Mouse (Mus musculus): Measurements from ENCODE around the gene Clcnkb. TPM values are rescaled to one million over a fixed set of nuclear protein-coding genes. Genes with fewer than 3 reads are reported as not detected.

Clcnkb gene
- polyA plus RNA-seq, 1 experiment: not detected

DNA sequence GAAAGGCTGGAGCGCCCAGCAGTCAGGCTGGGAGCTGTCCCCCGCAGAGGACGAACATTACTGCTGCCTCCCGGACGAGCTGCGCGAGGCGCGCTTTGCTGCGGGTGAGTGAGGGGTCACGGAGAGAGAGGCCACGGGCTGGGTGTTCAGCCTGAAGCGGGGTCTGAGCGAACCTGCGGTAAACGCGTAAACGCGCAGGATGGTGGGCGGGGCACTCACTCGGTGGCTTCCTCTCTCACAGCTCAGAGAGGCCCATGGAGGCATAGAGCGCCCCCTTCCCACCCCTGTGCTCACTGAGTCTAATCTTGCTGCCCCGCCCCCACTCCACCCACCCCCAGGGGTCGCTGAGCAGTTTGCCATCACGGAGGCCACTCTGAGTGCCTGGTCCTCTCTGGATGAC is 33.4 kb downstream of the Clcnkb start:
- WGBS: 2% methylated on average over 24 of the region's 25 CpGs

DNA sequence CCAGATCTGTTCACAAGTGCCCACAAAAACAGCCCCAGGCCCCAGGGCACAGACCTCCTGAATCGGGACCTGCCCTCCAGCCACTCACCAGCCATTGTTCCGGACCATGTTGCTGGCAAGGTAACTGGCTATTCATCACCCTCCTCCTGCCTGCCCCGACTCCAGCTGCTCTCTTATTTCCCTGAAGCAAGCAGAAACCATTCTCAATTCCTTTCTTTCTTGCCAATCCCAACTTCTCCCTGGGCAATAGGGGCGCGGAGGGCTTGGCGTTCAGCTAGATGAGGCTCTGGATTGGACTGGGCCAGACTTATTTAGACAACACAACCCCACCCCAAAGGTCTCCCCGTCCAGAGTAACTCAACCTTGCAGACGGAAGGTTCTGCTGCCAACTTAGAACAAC is 36.1 kb downstream of the Clcnkb start:
- 25% methylated on average over 8 of the region's 8 CpGs for WGBS
- no peak for DNase-seq
- Histone ChIP-seq H3K4me1 (ENCODE audit: control insufficient read depth, insufficient read depth, low read length) (no peaks in the 10 kb centered on the region), H3K4me3 (replicated peaks; ENCODE audit: insufficient read depth, low read depth, low read length) (no peak overlapping the region), H3K27me3 (ENCODE audit: control insufficient read depth, insufficient read depth, low read length) (no peaks in the 10 kb centered on the region), H3K27ac (ENCODE audit: insufficient read depth, low read length) (no peak overlapping the region)
- TF ChIP-seq CTCF (IDR thresholded peaks at IDR 0.05; ENCODE audit: borderline replicate concordance, insufficient read depth, low read depth, low read length) (no peak), POLR2A (IDR thresholded peaks at IDR 0.05; ENCODE audit: borderline replicate concordance, insufficient read depth, low read length) (no peak)

More for the DNA sequence above, 33.4 kb downstream of the Clcnkb start:
- H3K4me3 ChIP-seq (replicated peaks; ENCODE audit: insufficient read depth, low read depth, low read length): no peak overlapping the region
- no peak for DNase-seq
- H3K27ac ChIP-seq (ENCODE audit: insufficient read depth, low read length): no peak overlapping the region
- no peaks in the 10 kb centered on the region; the same call in 1 of the 2 replicates for H3K4me1 ChIP-seq (ENCODE audit: control insufficient read depth, insufficient read depth, low read length)
- TF ChIP-seq POLR2A (IDR thresholded peaks at IDR 0.05; ENCODE audit: borderline replicate concordance, insufficient read depth, low read length) (no peak), CTCF (IDR thresholded peaks at IDR 0.05; ENCODE audit: borderline replicate concordance, insufficient read depth, low read depth, low read length) (no peak)
- H3K27me3 ChIP-seq (ENCODE audit: control insufficient read depth, insufficient read depth, low read length): no peaks in the 10 kb centered on the region

DNA sequence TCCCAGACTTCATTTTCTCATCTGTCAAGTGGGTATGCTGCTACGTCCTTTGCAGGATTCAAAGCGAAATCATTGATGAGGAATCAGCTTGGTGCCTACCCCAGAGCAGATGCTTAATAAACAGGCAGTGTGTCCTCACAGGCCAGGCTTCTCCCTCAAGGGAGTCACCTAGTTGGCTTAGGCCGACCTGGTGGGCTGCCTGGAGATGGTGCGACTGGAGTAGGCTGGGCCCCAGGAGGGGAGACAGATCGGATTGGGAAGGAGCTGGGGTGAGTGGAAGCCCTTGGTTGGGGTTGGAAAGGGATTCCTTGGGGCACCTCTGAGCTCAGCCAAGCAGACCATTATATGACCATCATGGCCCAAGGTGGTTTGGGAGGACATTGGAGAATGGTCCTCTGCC is 43.4 kb downstream of the Clcnkb start:
- 83% methylated on average over 5 of the region's 5 CpGs for WGBS
- DNase-seq: no peak
- Histone ChIP-seq H3K4me3 (replicated peaks; ENCODE audit: insufficient read depth, low read depth, low read length) (no peak overlapping the region), H3K4me1 (ENCODE audit: control insufficient read depth, insufficient read depth, low read length) (no peaks in the 10 kb centered on the region), H3K27me3 (ENCODE audit: control insufficient read depth, insufficient read depth, low read length) (no peaks in the 10 kb centered on the region), H3K27ac (ENCODE audit: insufficient read depth, low read length) (no peak overlapping the region)
- TF ChIP-seq CTCF (IDR thresholded peaks at IDR 0.05; ENCODE audit: borderline replicate concordance, insufficient read depth, low read depth, low read length) (no peak), POLR2A (IDR thresholded peaks at IDR 0.05; ENCODE audit: borderline replicate concordance, insufficient read depth, low read length) (no peak)

DNA sequence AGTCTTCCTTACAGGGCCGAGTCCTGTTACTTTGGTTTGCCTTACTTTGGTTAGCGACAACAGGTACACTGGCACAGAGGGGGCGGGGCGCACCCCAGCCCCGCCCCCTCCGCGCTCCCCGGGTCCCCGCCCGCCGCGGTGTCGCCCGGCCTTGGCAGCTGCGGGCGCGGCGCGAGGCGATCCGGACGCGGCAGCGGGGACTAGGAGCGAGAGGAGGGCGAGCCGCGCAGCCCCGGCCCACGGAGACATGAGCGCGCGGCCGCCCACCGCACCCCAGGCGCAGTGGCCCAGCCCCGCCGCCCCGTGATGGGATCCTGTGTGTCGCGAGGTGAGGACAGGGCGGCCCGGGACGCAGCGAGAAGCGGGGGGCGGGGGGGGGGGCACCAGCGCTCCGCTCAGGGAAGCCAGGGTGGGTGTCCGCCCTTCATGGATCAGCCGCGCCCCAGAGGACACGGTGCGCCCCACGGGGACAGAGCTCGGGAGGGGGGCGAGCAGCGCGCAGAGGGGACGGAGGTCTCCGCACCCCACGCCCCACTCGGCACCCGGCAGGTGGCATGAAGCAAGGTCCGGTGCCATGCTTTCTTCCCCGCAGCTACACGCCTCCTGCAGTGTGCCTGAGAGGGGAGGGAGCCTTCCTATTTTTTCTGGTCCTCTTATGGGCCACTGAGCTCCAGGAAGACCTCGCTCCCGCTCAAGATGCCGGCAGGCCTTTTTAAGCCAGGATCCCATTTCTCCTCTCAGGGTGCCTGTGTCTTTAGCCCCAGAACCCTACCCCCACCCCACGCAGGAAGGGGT is 47.6 kb downstream of the Clcnkb start, which contains the start of gene Fam131c:
TSS of gene Fam131c (plus strand) at position 224 of the 795 bp plus-strand sequence.
- 1% methylated on average over 68 of the region's 71 CpGs for WGBS

DNA sequence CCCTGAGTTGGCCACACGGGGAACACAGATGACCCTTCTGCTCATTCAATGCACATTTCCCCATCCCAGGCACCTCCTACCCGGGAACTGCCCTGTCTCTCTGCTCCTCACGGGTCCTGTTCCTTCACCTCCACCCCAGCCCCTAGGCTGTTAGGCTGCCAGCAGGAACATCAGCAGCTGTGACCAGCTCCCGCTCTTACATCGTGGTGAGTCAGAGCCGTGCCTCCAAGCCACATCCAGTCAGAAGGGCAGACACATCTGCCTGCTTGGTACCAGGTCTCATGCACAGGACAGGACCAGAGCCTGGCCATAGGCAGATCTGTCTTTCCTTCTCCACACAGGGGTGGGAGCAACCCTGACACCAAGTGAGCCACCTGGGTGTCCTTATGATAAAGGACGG is 49.9 kb downstream of the Clcnkb start:
- Histone ChIP-seq H3K27me3 (ENCODE audit: control insufficient read depth, insufficient read depth, low read length) (no peaks in the 10 kb centered on the region), H3K27ac (ENCODE audit: insufficient read depth, low read length) (no peak overlapping the region), H3K4me1 (ENCODE audit: control insufficient read depth, insufficient read depth, low read length) (peaks cover 4% of the 10 kb centered on the region; the same call in 1 of the 2 replicates), H3K4me3 (replicated peaks; ENCODE audit: insufficient read depth, low read depth, low read length) (no peak overlapping the region)
- no peak for DNase-seq
- WGBS: 78% methylated on average over 7 of the region's 7 CpGs
- TF ChIP-seq CTCF (IDR thresholded peaks at IDR 0.05; ENCODE audit: borderline replicate concordance, insufficient read depth, low read depth, low read length) (no peak), POLR2A (IDR thresholded peaks at IDR 0.05; ENCODE audit: borderline replicate concordance, insufficient read depth, low read length) (no peak)

More for the DNA sequence above, 47.6 kb downstream of the Clcnkb start, which contains the start of gene Fam131c:
- Histone ChIP-seq H3K4me3 (replicated peaks; ENCODE audit: insufficient read depth, low read depth, low read length) (peak within 1 kb of the TSS; percentile 50), H3K27ac (ENCODE audit: insufficient read depth, low read length) (no peak within 1 kb of the TSS), H3K4me1 (ENCODE audit: control insufficient read depth, insufficient read depth, low read length) (no peaks in the 10 kb centered on the region), H3K27me3 (ENCODE audit: control insufficient read depth, insufficient read depth, low read length) (no peaks in the 10 kb centered on the region)
- DNase-seq: no peak
- TF ChIP-seq CTCF (IDR thresholded peaks at IDR 0.05; ENCODE audit: borderline replicate concordance, insufficient read depth, low read depth, low read length): no peak
- no peak for TF ChIP-seq POLR2A (IDR thresholded peaks at IDR 0.05; ENCODE audit: borderline replicate concordance, insufficient read depth, low read length)

DNA sequence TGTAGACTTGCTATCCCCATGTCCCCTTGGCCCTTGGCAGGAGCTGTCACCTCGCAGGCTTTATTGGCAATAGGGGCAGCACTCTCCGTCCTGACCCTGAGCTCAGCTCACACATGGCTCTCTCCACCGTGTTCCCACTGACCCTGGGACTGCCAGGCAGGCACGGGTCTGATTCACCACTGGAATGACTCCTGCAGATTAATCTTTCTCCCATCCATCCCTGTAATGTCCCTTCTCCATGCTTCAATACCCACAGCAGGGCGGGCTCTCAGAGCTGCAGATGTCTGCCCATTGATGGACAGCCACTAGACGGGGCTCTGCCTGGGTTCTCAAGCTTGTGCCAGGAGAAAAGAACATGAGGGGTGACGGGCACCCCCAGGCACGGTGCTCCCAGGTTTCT is 50.7 kb downstream of the Clcnkb start:
- peaks cover 4% of the 10 kb centered on the region; the same call in 1 of the 2 replicates for H3K4me1 ChIP-seq (ENCODE audit: control insufficient read depth, insufficient read depth, low read length)
- no peak for TF ChIP-seq CTCF (IDR thresholded peaks at IDR 0.05; ENCODE audit: borderline replicate concordance, insufficient read depth, low read depth, low read length)
- no peak for TF ChIP-seq POLR2A (IDR thresholded peaks at IDR 0.05; ENCODE audit: borderline replicate concordance, insufficient read depth, low read length)
- no peaks in the 10 kb centered on the region for H3K27me3 ChIP-seq (ENCODE audit: control insufficient read depth, insufficient read depth, low read length)
- DNase-seq: no peak
- H3K4me3 ChIP-seq (replicated peaks; ENCODE audit: insufficient read depth, low read depth, low read length): no peak overlapping the region
- WGBS: 30% methylated on average over 8 of the region's 8 CpGs
- H3K27ac ChIP-seq (ENCODE audit: insufficient read depth, low read length): no peak overlapping the region

DNA sequence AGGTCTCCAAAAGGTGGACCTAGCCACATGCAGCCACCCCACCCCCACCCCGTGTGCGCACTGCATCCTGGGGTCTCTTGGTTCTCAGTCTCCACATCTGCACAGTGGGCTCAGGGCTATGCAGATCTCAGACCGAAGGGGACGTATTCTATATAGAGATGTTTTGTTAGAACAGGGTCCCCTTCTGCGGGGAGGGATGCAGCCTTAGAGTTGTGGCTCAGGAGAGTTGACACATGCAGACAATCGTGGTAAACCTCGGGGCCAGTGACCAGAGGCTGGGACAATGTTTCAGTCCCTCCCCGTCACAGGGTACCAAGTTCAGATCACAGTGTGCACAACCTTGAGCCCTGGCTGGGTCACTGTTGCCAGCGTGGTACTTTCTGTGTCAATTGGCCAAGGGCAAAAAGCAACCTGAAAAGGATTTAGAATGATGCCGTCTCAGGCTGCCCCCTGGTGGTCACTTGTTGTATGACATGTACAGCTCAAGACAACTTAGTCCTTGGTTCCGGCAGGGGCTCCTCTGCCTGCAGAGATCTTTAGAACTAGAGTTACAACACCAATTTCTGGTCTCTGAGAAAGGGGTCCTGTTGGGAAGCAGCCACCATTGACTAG is 52.8 kb downstream of the Clcnkb start:
- peak; percentile 86 for TF ChIP-seq CTCF (IDR thresholded peaks at IDR 0.05; ENCODE audit: borderline replicate concordance, insufficient read depth, low read depth, low read length)
- no peak for TF ChIP-seq POLR2A (IDR thresholded peaks at IDR 0.05; ENCODE audit: borderline replicate concordance, insufficient read depth, low read length)
- Histone ChIP-seq H3K4me3 (replicated peaks; ENCODE audit: insufficient read depth, low read depth, low read length) (no peak overlapping the region), H3K27me3 (ENCODE audit: control insufficient read depth, insufficient read depth, low read length) (no peaks in the 10 kb centered on the region), H3K4me1 (ENCODE audit: control insufficient read depth, insufficient read depth, low read length) (peaks cover 4% of the 10 kb centered on the region; the same call in 1 of the 2 replicates), H3K27ac (ENCODE audit: insufficient read depth, low read length) (no peak overlapping the region)
- DNase-seq: peak; percentile 61 to 75
- 28% methylated on average over 11 of the region's 11 CpGs for WGBS

All from cerebellum, adult 2 months (tissue).